Mouse (Mus musculus) kidney, embryonic 14.5 days (tissue): Measurements from ENCODE around the gene Map3k10. TPM values are rescaled to one million over a fixed set of nuclear protein-coding genes. Genes with fewer than 3 reads are reported as not detected.

Experiments used
- ATAC-seq: fragments of 200-750 bp; cut with Nextera tagmentation; 2 replicates; pipeline ENCODE4 v1.8.0; 2017; ENCODE audit warnings: moderate number of reproducible peaks, mild to moderate bottlenecking, moderate TSS enrichment, moderate library complexity; ENCODE audit not compliant: low FRiP score, low TSS enrichment
- H3K27ac ChIP-seq: fragments of 300-500 bp; sonication (generic); 2 replicates; pipeline ENCODE4 v1.5.1; 2014; ENCODE audit warnings: low read depth, mild to moderate bottlenecking, low read length, moderate library complexity, mixed read lengths
- H3K27me3 ChIP-seq: fragments of 300-500 bp; sonication (generic); 2 replicates; pipeline ENCODE4 v1.6.1; 2014; ENCODE audit warnings: mild to moderate bottlenecking, low read length; ENCODE audit not compliant: control insufficient read depth, insufficient read depth
- H3K36me3 ChIP-seq: fragments of 300-500 bp; sonication (generic); 2 replicates; pipeline ENCODE4 v1.6.1; 2014; ENCODE audit warnings: low read length, mixed read lengths; ENCODE audit not compliant: control insufficient read depth, insufficient read depth
- H3K4me1 ChIP-seq: fragments of 300-500 bp; sonication (generic); 2 replicates; pipeline ENCODE4 v1.6.1; 2014; ENCODE audit warnings: low read length, mixed read lengths; ENCODE audit not compliant: control insufficient read depth, insufficient read depth
- H3K4me2 ChIP-seq: fragments of 300-500 bp; sonication (generic); replicated peaks from 2 replicates; pipeline ENCODE4 v1.6.1; 2014; ENCODE audit warnings: low read depth, mild to moderate bottlenecking, low read length
- H3K4me3 ChIP-seq: fragments of 300-500 bp; sonication (generic); 2 replicates; pipeline ENCODE4 v1.5.1; 2014; ENCODE audit warnings: mild to moderate bottlenecking, low read length
- H3K9ac ChIP-seq: fragments of 300-500 bp; sonication (generic); 2 replicates; pipeline ENCODE4 v1.6.1; 2014; ENCODE audit warnings: low read depth, mild to moderate bottlenecking, low read length, moderate library complexity
- H3K9me3 ChIP-seq: fragments of 300-500 bp; sonication (generic); 2 replicates; pipeline ENCODE4 v1.6.1; 2016; ENCODE audit warnings: low read length; ENCODE audit not compliant: control insufficient read depth
- WGBS: fragments of 180-500 bp; shearing (Covaris S2); extraction: QIAGEN DNeasy Blood & Tissue Kit; methylation state at CpG from one replicate; pipeline ENCODE4 v1.1.7; 2014; 5-methylcytosine and 5-hydroxymethylcytosine counted together
- polyA plus RNA-seq: library from polyadenylated mRNA; unstranded; fragments of >200 nt; fragmentation: Nextera tagmentation; extraction: Ambion mirVana; gene quantifications from 2 replicates; pipeline ENCODE4 v1.2.1, GENCODE M21; 2014

The Map3k10 gene
- polyA plus RNA-seq, 1 experiment from 2014 or later = 7.7 TPM

DNA sequence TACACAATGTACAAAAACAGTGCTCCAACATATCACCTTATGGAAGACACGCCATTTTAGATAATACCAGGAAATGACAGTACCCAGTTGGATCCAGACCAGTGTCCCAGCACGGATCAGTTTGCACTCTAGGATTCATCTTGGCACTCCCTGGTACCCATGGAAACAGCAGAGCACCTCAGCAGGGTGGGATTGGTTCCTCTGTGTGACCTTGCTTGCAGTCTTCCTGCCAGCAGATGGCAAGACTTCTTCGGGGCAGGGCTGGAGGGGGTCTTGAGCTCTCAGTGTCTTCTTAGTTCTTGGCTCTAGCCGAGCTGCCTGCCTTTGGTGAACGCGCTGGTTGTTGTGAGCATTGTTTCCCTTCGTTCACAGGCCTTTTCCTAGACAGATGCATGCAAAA is 46.7 kb downstream of the Map3k10 start:
- WGBS = 91% methylated on average over 7 of the region's 7 CpGs
- H3K9ac ChIP-seq = no peak overlapping the region
- no peak overlapping the region for H3K4me2 ChIP-seq
- H3K9me3 ChIP-seq = no peaks in the 10 kb centered on the region
- no peaks in the 10 kb centered on the region for H3K4me1 ChIP-seq
- H3K27ac ChIP-seq = no peak overlapping the region
- ATAC-seq = no peak
- no peak overlapping the region for H3K4me3 ChIP-seq
- H3K36me3 ChIP-seq = peaks cover 81% of the 10 kb centered on the region
- H3K27me3 ChIP-seq = no peaks in the 10 kb centered on the region

DNA sequence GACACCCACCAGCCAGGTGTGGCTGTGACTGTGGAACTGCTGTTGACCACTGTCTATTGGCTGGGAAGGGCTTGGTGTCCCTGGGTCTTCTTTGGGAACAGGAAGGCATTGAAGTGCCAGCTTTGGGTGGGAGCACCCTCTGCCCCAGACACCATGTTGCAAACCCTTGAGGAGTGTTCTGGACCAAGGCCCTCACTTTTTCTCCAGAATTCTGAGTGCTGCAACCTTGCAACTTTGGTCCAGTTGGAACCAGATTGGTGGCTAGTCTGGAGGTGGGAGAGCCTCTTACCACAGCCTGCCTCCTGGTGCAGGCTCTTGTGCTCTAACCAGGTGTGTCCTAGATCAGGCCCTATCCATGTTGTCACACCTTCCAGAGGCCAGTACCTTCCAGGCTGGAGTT is 49.4 kb downstream of the Map3k10 start:
- H3K36me3 ChIP-seq = peaks cover 83% of the 10 kb centered on the region
- ATAC-seq = no peak

GRCm38 (mm10) chr7:27622234-27622633 is 52.2 kb downstream of the Map3k10 start:
- H3K4me2 ChIP-seq = no peak overlapping the region
- no peak overlapping the region for H3K27ac ChIP-seq
- no peaks in the 10 kb centered on the region for H3K9me3 ChIP-seq
- no peak for ATAC-seq
- no peaks in the 10 kb centered on the region for H3K4me1 ChIP-seq
- H3K36me3 ChIP-seq = peaks cover 83% of the 10 kb centered on the region
- H3K4me3 ChIP-seq = no peak overlapping the region
- WGBS = 62% methylated on average over 1 of the region's 1 CpGs
- no peak overlapping the region for H3K9ac ChIP-seq
- H3K27me3 ChIP-seq = no peaks in the 10 kb centered on the region

More for the DNA sequence above, 49.4 kb downstream of the Map3k10 start:
- Histone ChIP-seq H3K4me3 (no peak overlapping the region), H3K4me1 (no peaks in the 10 kb centered on the region), H3K9ac (no peak overlapping the region), H3K4me2 (no peak overlapping the region), H3K9me3 (no peaks in the 10 kb centered on the region), H3K27ac (no peak overlapping the region), H3K27me3 (no peaks in the 10 kb centered on the region)

DNA sequence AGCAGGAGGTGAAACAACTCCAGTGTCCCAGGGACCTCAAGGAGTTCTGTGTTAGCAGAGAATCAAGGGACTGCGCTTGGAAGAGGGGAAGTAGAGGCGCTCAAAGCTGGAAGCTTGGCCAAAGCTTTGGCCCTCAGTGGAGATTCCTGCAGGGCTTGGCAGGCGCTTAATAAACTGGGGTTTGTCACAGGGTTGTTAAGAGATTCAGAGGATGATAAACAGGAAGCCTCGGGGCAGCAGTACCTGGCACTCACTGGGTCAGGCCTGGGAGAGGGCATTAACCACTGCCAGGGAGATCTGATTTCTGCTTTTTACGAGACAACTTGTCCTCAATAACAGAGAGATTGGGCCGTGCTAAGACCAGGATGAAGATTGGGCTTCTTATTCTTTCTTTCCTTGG is 53.4 kb downstream of the Map3k10 start:
- Histone ChIP-seq H3K4me3 (no peak overlapping the region), H3K9ac (no peak overlapping the region), H3K9me3 (no peaks in the 10 kb centered on the region), H3K4me1 (no peaks in the 10 kb centered on the region), H3K27me3 (no peaks in the 10 kb centered on the region), H3K27ac (no peak overlapping the region), H3K4me2 (no peak overlapping the region), H3K36me3 (peaks cover 85% of the 10 kb centered on the region)
- 74% methylated on average over 6 of the region's 6 CpGs for WGBS
- ATAC-seq = no peak

GRCm38 (mm10) chr7:27613751-27614499 is 60.5 kb downstream of the Map3k10 start:
- Histone ChIP-seq H3K9me3 (no peaks in the 10 kb centered on the region), H3K27ac (no peak overlapping the region), H3K4me3 (no peak overlapping the region), H3K9ac (no peak overlapping the region), H3K4me1 (no peaks in the 10 kb centered on the region), H3K4me2 (no peak overlapping the region), H3K27me3 (no peaks in the 10 kb centered on the region), H3K36me3 (peaks cover 55% of the 10 kb centered on the region)
- ATAC-seq = no peak
- WGBS = 82% methylated on average over 8 of the region's 8 CpGs

GRCm38 (mm10) chr7:27612940-27613339 is 61.5 kb downstream of the Map3k10 start:
- Histone ChIP-seq H3K36me3 (peaks cover 46% of the 10 kb centered on the region), H3K27me3 (no peaks in the 10 kb centered on the region), H3K9me3 (no peaks in the 10 kb centered on the region), H3K9ac (no peak overlapping the region), H3K4me3 (no peak overlapping the region), H3K27ac (no peak overlapping the region), H3K4me2 (no peak overlapping the region), H3K4me1 (0 out of 2 replicates have a peak, but pooled peaks cover 3% of the 10 kb centered on the region)
- WGBS = 94% methylated on average over 4 of the region's 4 CpGs
- no peak for ATAC-seq

- H3K27me3 ChIP-seq = no peaks in the 10 kb centered on the region
- peaks cover 20% of the 10 kb centered on the region; the same call in 1 of the 2 replicates for H3K4me1 ChIP-seq
- no peak overlapping the region for H3K27ac ChIP-seq
- no peak overlapping the region for H3K4me3 ChIP-seq
- ATAC-seq = no peak
- H3K9me3 ChIP-seq = no peaks in the 10 kb centered on the region
- no peak overlapping the region for H3K4me2 ChIP-seq
- WGBS = 94% methylated on average over 5 of the region's 5 CpGs
- peaks cover 30% of the 10 kb centered on the region; the same call in 1 of the 2 replicates for H3K36me3 ChIP-seq
- H3K9ac ChIP-seq = no peak overlapping the region
Observed at GRCm38 (mm10) chr7:27610871-27611270, 63.5 kb downstream of the Map3k10 start.

DNA sequence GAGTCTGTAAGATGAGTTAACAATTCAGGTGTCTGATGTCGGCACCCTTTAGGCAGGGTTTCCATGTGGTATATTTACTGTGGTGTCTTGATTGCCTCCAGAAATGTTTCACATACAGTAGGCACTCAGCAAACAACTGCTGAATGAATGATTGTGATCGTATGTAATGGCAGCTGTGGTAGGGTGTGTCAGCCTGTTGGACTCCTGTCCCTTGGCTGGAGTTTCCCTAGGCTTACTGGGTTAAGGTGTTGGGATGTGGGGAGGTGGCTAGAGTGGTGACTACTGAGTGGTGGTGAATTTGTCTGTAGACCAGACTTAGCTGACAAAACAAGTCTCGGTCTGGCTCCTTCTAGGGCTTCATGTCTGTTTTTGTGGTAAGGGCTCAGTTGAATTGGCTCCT is 64.0 kb downstream of the Map3k10 start:
- no peak overlapping the region for H3K9ac ChIP-seq
- H3K27ac ChIP-seq = no peak overlapping the region
- no peak overlapping the region for H3K4me3 ChIP-seq
- ATAC-seq = no peak
- H3K36me3 ChIP-seq = peaks cover 27% of the 10 kb centered on the region; the same call in 1 of the 2 replicates
- H3K9me3 ChIP-seq = no peaks in the 10 kb centered on the region
- WGBS = 93% methylated on average over 3 of the region's 3 CpGs
- H3K4me2 ChIP-seq = no peak overlapping the region
- no peaks in the 10 kb centered on the region for H3K27me3 ChIP-seq
- H3K4me1 ChIP-seq = peaks cover 21% of the 10 kb centered on the region; the same call in 1 of the 2 replicates

GRCm38 (mm10) chr7:27609688-27610087 is 64.7 kb downstream of the Map3k10 start:
- Histone ChIP-seq H3K27ac (no peak overlapping the region), H3K27me3 (no peaks in the 10 kb centered on the region), H3K9me3 (no peaks in the 10 kb centered on the region), H3K4me2 (no peak overlapping the region), H3K4me1 (peaks cover 25% of the 10 kb centered on the region; the same call in 1 of the 2 replicates), H3K4me3 (no peak overlapping the region), H3K9ac (no peak overlapping the region), H3K36me3 (peaks cover 27% of the 10 kb centered on the region; the same call in 1 of the 2 replicates)
- ATAC-seq = no peak
- WGBS = 86% methylated on average over 2 of the region's 2 CpGs
